Mouse (Mus musculus) T-cell, adult 2 months (primary cell): ENCODE results near the gene Rprml.

Experiments
- DNase-seq: peaks from one replicate; pipeline ENCODE4 v3.0.0; 2022; ENCODE audit warnings: low spot score

The Rprml gene

DNA sequence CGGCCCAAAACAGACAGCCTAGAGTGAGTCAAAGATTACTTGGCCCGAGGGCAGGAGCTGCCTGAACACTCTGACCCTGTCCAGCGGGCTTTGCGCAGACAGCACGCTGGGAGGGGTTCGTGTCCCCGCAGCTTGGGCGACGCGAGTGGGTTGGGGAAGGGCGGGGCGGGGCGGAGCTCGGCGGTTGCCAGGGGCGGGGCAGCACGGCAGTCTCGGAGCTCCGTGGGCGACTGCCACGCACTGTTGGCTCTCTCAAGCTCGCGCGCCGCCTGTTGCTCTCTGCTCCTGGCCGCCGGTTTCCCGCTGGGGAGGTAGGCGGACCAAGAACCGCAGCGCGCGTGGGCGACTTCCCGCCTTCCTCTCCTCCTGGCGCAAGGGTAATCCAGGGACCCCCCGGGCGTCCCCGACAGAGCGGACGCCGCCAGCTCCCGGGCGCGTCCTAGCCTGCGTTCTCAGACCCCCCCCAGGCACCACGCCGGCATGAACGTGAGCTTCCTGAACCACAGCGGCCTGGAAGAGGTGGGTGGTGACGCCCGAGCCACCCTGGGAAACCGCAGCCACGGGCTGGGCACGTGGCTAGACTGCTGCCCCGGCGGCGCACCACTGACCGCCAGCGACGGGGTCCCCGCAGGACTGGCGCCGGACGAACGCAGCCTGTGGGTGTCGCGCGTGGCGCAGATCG lies at the start of gene Rprml:
TSS of gene Rprml (plus strand) at position 270 of the 682 bp plus-strand sequence.
- DNase-seq, result no peak

GRCm38 (mm10) chr11:103606611-103607010 lies 42.8 kb upstream of the Rprml start:
- no peak for DNase-seq

GRCm38 (mm10) chr11:103610772-103611171 lies 38.6 kb upstream of the Rprml start:
- no peak for DNase-seq

DNA sequence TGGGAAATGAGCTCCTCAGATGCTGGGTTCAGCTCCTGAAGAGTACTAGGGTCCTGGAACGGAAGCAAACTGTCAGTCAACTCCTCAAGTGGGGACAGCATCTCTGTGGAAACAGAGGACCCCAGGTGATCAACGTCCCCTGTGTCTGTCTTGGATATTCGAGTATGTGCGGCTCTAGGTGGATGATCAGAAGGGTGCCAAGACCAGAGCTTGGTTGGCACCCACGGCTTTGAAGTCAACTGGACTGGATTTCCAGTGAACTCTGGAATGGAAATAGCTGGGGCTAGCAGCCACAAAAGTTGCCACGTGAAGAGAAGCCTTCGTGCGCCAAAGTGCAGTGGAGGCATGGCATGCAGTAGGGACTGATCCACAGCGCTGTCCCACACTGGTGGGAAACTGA lies 28.3 kb upstream of the Rprml start, which contains the start of gene Gm884:
TSS of gene Gm884 (minus strand) at position 101 of the 400 bp plus-strand sequence.
- no peak for DNase-seq

- no peak for DNase-seq
Measured at GRCm38 (mm10) chr11:103627453-103627852, 21.9 kb upstream of the Rprml start.

GRCm38 (mm10) chr11:103634806-103635205 lies 14.6 kb upstream of the Rprml start:
- no peak for DNase-seq

- no peak for DNase-seq
Measured at GRCm38 (mm10) chr11:103635481-103635880, 13.9 kb upstream of the Rprml start.

GRCm38 (mm10) chr11:103636261-103636660 lies 13.1 kb upstream of the Rprml start:
- no peak for DNase-seq

DNA sequence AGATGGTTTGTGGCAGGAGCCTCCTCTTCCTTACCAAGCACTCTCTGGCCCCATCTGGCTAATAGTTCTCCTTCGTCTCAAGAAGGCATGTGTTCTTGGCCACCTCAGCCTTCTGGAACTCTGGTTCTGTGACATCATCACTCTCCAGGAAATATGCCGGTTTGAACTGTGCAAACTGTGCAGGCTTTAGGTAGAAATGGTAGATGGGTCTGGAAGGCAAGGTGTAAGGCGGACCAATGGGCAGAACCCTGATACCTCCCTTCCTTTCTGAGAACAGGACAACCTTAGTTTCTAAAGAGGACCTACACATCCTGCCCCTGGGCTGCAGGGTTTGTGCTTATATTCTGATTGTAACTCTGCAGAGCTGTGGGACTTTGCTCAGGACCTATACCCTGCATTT lies 10.6 kb upstream of the Rprml start, which contains the start of gene Lyzl6:
TSS of gene Lyzl6 (minus strand) at position 101 of the 400 bp plus-strand sequence.
- DNase-seq, result no peak

DNA sequence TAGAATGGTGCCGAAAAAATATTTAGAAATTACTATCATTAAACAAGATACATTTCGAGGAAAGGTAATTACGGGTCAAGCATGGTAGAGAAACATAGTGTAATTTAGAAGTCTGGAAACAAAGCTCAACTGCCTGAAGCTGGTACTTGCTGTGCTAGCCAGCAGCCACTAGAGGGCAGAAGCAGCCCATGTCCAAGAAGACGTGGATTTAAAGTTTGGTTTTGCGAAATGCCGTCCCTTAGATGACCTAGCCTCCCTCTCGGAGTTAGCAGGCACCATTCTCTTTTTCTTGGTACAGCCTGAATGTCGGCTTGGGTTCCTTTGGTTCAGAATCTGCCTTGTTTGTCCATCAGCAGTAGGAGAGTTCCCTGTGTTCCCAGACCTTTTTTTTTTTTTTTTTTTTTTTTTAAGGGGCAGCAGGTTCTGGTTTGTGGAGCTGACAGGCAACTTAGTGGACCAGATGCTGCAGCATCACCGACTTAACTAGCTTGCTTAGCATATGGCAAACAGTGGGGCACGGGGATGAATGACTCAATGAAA lies 9.9 kb upstream of the Rprml start:
- DNase-seq, result no peak

DNA sequence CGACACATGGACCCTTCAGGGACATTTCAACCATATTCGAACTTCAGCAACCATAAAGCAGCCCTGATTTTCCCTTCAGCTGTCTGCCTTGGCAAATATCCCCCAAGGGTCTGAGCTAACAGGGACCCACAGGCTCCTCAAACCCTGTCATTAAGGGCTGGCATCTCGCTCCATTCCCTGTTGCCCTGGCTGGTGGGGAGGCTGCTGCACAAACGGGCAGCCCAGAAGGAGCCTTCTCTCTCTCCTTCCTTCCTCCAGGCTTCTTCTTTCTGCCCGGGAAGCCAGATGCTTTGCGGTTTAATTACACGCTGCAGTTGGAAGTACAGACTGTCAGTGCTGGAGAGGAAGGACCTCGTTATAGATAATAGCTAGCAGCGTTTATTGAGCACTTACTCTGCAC lies 6.2 kb upstream of the Rprml start:
- DNase-seq, result no peak

DNA sequence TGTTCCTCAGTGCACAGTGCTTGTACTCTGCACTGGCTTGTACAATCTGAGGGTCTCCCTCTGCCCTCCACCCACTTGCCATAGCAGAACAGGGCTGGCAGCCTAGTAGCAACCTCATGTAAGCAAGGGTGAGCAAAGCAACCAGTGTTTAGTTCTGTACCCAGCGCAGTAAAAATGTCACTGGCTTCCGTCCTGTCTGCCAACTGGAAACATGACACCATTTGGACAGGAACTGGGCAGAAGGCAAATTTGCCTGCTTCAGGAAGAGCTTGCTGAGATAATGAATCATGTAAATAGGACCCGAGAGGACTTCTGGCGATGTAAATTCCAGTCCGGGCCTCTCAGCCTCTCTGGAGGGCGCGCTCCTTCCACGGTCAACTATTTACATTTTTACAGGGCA lies 3.6 kb upstream of the Rprml start:
- no peak for DNase-seq

- DNase-seq, result no peak
Measured at GRCm38 (mm10) chr11:103646301-103646700, 3.1 kb upstream of the Rprml start.

DNA sequence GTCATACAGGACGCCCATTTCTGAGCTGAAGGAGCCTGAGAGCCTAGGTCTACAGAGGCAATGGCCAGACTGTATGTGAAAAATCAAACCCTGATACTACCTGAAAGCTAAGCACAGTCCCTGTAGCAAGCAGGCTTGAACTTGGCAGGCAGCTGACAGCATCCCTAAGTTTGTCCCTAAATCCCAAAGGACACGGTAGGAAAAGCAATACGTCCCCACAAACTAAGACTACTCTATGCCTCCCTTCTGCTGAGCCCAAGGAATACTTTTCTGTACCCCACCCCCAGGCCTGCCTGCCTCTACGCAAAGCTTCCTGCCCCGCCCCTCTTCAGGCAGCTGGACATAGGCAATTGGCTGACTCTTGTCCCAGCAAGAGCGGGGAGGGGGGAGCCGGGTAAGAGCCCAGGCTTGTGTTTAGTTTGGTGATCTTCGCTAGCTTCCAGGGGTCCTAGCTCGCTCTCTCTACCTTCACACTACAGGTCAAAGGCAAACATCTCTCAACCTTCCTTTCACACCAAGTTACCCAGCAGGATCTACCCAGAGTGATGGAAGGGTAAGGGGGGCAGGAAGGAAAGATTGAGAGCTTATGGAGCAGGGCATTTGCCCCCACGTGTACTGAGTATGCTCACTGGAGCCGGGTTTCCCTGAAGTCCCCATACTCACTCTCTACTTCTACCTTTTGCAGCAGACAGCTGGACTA lies 1.3 kb upstream of the Rprml start:
- DNase-seq, result no peak

DNA sequence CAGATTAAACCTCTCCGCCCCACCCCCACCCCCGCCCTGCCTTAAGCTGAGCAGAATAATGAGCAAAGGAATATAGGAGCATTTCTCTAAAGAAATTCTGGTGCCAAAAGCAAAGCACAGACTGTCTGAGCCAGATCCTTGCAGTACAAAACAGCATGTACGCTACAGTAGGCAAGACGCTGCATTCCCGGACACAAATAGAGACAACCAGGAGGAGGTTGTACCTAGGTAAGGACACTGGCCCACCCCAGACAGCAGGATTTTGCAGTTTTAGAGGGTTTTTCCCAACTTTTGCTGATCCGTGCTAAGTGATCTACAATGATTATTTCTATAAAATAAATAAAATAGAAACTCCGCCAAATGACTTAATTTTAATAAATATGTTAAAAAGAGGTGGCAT lies 714 bp upstream of the Rprml start:
- no peak for DNase-seq

- DNase-seq, result no peak
Measured at GRCm38 (mm10) chr11:103649983-103650493, 668 bp downstream of the Rprml start.

DNA sequence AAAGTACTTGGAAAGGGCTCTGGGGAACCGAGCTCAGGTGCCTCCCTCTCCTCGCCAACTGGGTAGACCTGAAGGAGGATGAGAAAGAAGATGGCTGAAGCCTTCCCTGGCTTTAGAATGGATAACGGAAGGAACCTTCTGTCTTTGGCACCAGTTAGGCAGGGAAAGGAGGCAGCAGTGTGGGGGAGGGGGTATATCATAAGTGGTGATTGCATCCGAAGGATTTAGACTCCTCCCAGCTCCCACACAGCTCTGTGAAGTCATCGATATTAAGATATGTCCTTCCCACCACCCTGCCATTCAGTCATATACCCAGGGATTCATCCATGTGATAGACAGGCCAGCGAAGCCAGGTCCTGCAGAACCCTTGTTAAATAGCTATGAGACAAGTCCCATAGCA lies 2.1 kb downstream of the Rprml start:
- no peak for DNase-seq

DNA sequence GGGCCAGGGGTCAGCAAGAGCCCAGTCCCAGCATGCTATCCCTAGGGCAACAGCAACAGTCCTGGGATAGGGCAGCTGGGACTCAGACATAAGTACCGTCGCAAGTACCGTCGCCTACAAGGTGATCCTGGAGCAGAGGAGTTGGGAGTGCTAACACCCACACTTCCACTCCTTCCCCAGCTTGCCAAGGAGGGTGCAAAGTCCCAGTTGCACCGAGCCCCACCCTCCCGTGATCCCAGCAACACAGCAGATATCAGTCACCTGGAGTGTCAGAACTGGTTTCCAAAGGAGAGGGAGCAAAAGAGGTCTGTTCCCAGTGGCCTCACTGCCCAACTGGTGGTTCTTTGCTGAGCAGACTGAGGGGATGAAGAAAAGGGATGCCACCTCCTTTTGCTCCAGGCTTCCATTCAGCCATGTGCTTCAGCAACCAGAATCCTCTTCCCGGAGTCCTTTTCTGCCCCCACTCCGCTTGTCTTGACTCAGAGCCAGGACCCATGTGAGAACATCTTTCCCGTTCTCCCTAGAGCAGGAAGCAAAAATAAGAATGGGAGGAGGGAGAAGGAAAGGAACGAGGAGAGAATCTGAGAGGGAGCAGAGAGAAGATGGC lies 4.1 kb downstream of the Rprml start:
- no peak for DNase-seq

GRCm38 (mm10) chr11:103656520-103656919 lies 7.2 kb downstream of the Rprml start:
- no peak for DNase-seq

DNA sequence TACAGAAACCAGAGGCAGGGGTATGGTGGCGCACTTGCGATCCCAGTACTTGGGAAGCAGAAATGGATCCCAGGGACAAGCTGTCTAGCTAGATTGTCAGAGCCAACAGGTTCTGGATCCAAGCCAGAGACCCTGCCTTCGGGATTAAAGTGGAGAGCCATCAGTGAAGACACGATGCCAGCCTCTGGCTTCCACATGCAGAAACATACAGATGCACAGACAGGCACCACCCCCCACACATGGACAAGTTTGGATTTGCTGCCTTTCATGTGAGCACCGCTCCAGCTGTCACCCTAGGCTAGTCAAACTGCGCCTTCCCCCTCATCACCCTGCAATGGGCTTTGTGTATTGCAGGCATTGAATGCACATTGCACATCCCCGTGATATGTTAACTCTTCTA lies 8.8 kb downstream of the Rprml start:
- DNase-seq, result no peak

GRCm38 (mm10) chr11:103661863-103662262 lies 12.5 kb downstream of the Rprml start:
- DNase-seq, result no peak

DNA sequence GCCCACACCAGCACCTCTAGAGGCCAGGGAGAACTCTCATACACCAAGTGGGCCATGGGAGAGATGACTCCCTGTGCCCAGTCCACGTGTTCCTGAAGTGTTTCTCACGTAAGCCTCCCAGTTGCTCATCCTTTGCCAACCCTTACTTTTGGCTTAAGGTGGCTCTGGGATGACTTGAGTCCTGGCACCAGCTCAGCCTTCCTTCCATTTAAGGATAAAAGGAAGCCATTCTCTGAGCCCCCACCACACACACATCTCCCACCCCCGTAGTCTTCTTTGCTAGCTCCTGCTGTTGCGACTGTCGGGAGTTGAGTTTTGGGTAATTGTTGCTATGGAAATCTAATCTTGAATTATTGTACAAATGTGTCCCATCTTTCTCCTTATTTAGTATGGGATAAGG lies 13.2 kb downstream of the Rprml start:
- no peak for DNase-seq

DNA sequence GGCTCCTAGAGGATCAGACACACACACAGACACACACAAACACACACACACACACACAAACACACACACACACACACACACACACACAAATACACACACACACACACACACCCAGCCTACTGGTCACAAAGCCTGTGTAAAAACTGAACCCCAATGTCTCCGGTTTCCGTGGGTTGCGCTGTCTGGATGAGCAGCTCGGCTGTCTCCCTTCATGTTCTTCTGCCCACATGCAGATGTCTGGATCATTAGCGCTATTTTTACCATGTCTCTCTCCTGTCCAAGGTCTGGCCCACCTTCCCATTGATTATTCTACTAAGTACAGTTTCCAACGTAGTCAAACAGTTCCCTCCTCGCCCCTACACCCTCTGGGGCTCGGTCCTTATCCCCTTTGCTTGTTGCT lies 13.7 kb downstream of the Rprml start:
- DNase-seq, result no peak
